Mouse (Mus musculus): ENCODE data around the gene Fbxl16.

- no peak for TF ChIP-seq CTCF (conservative IDR thresholded peaks at IDR 0.05 in 1 of 2, IDR thresholded peaks at IDR 0.05 in 1 of 2; ENCODE audit: low read depth in 2 of 2, low read length in 2 of 2)
- TF ChIP-seq SIN3A (IDR thresholded peaks at IDR 0.05; ENCODE audit: low read length) = no peak
- TF ChIP-seq POLR2A (IDR thresholded peaks at IDR 0.05; ENCODE audit: low read depth, low read length) = no peak
- no peak for TF ChIP-seq EP300 (IDR thresholded peaks at IDR 0.05; ENCODE audit: low read length)
- TF ChIP-seq TBP (conservative IDR thresholded peaks at IDR 0.05; ENCODE audit: low read depth, low read length) = no peak
These were observed 28.6 kb downstream of the Fbxl16 start for GRCm38 (mm10) chr17:25837533-25837932.

All from CH12.LX (cell line).